Mouse (Mus musculus) testis, postnatal 14 days (tissue): ENCODE measurements around the gene Atp13a3.
A peak's percentile ranks its signal among the peaks of the same experiment; 100 is the strongest.
"Not testable (repeated sequence)": the region's sequence is repeated elsewhere in the genome, so short reads cannot be mapped to it uniquely, and the experiment has no call there.

Experiments
- DNase-seq: peaks from one replicate; pipeline ENCODE4 v3.0.0; 2021; ENCODE audit warnings: low spot score

Gene Atp13a3

GRCm38 (mm10) chr16:30412680-30413079 lies 6.9 kb upstream of the Atp13a3 start:
- DNase-seq, result no peak

- no peak for DNase-seq
These were observed 5.1 kb upstream of the Atp13a3 start for GRCm38 (mm10) chr16:30410914-30411313.

- no peak for DNase-seq
These were observed 1.7 kb upstream of the Atp13a3 start for GRCm38 (mm10) chr16:30407513-30407912.

- DNase-seq, result no peak
These were observed 2.2 kb downstream of the Atp13a3 start for GRCm38 (mm10) chr16:30403528-30403927.

GRCm38 (mm10) chr16:30397127-30398057 lies 8.4 kb downstream of the Atp13a3 start:
- no peak for DNase-seq

- no peak for DNase-seq
These were observed 10.6 kb downstream of the Atp13a3 start for GRCm38 (mm10) chr16:30395136-30395535.

- no peak for DNase-seq
These were observed 15.0 kb downstream of the Atp13a3 start for GRCm38 (mm10) chr16:30390650-30391340.

- DNase-seq, result no peak
These were observed 15.7 kb downstream of the Atp13a3 start for GRCm38 (mm10) chr16:30389831-30390649.

GRCm38 (mm10) chr16:30389210-30389684 lies 16.5 kb downstream of the Atp13a3 start:
- peak; percentile 40 for DNase-seq

- DNase-seq, result peak; percentile 92
These were observed 17.1 kb downstream of the Atp13a3 start for GRCm38 (mm10) chr16:30388522-30389209.

GRCm38 (mm10) chr16:30387871-30388460 lies 17.8 kb downstream of the Atp13a3 start:
- peak; percentile 66 for DNase-seq

- DNase-seq, result no peak
These were observed 18.8 kb downstream of the Atp13a3 start for GRCm38 (mm10) chr16:30386911-30387439.

- DNase-seq, result no peak
These were observed 20.2 kb downstream of the Atp13a3 start for GRCm38 (mm10) chr16:30385531-30385930.

GRCm38 (mm10) chr16:30376237-30376636 lies 29.5 kb downstream of the Atp13a3 start:
- DNase-seq, result no peak

GRCm38 (mm10) chr16:30374927-30375326 lies 30.8 kb downstream of the Atp13a3 start:
- DNase-seq, result no peak

- DNase-seq, result no peak
These were observed 31.5 kb downstream of the Atp13a3 start for GRCm38 (mm10) chr16:30374266-30374665.

GRCm38 (mm10) chr16:30373286-30373685 lies 32.5 kb downstream of the Atp13a3 start:
- DNase-seq, result not testable (repeated sequence)

- no peak for DNase-seq
These were observed 38.4 kb downstream of the Atp13a3 start for GRCm38 (mm10) chr16:30367395-30367794.

GRCm38 (mm10) chr16:30364604-30365003 lies 41.2 kb downstream of the Atp13a3 start:
- DNase-seq, result no peak

- no peak for DNase-seq
These were observed 43.2 kb downstream of the Atp13a3 start for GRCm38 (mm10) chr16:30362528-30362927.

GRCm38 (mm10) chr16:30353489-30353888 lies 52.3 kb downstream of the Atp13a3 start:
- DNase-seq, result not testable (repeated sequence)
